Mouse (Mus musculus) G1E (cell line): ENCODE data around the gene Pafah1b1. TPM values are rescaled to one million over a fixed set of nuclear protein-coding genes. Genes with fewer than 3 reads are reported as not detected.

Experiments used
- ATAC-seq: 2 replicates; pipeline ENCODE4 v1.8.0; 2016; ENCODE audit warnings: mild to moderate bottlenecking; ENCODE audit not compliant: insufficient number of reproducible peaks, poor library complexity, low FRiP score, severe bottlenecking; ENCODE audit errors: extremely low read depth
- DNase-seq: peaks from one replicate; pipeline ENCODE4 v3.0.0; 2012; ENCODE audit warnings: low spot score
- H3K27me3 ChIP-seq: 2 replicates; pipeline ENCODE4 v1.6.1; 2012; ENCODE audit warnings: mild to moderate bottlenecking, low read length, inconsistent platforms; ENCODE audit not compliant: insufficient read depth
- H3K36me3 ChIP-seq: replicated peaks from 2 replicates; pipeline ENCODE3; 2012; ENCODE audit warnings: mild to moderate bottlenecking, inconsistent platforms
- H3K4me1 ChIP-seq: 2 replicates; pipeline ENCODE4 v1.6.1; 2012; ENCODE audit warnings: low read depth, low read length, inconsistent platforms, mixed read lengths; ENCODE audit not compliant: insufficient read depth
- H3K4me3 ChIP-seq: 2 replicates; pipeline ENCODE4 v1.5.1; 2012; ENCODE audit warnings: low read depth, mild to moderate bottlenecking, inconsistent platforms, low read length, moderate library complexity, mixed read lengths
- H3K9me3 ChIP-seq: replicated peaks from 2 replicates; pipeline ENCODE4 v1.6.1; 2012; ENCODE audit warnings: inconsistent platforms
- CTCF ChIP-seq: IDR thresholded peaks from 2 replicates; pipeline ENCODE4 v1.5.1; 2012; ENCODE audit warnings: low read depth, low read length, inconsistent platforms, mixed read lengths
- GATA1 ChIP-seq: IDR thresholded peaks from 2 replicates; pipeline ENCODE4 v1.6.1; 2012; ENCODE audit warnings: borderline replicate concordance, low read length, inconsistent platforms, mixed read lengths
- GATA2 ChIP-seq: IDR thresholded peaks from 2 replicates; pipeline ENCODE4 v1.6.1; 2012; ENCODE audit warnings: low read depth, low read length, inconsistent platforms, borderline replicate concordance
- POLR2AphosphoS5 ChIP-seq: IDR thresholded peaks from 2 replicates; pipeline ENCODE4 v1.6.1; 2012; ENCODE audit warnings: low read depth, low read length, inconsistent platforms; ENCODE audit not compliant: insufficient replicate concordance
- TAL1 ChIP-seq: conservative IDR thresholded peaks from 2 replicates; pipeline ENCODE4 v1.6.1; 2012; ENCODE audit warnings: low read depth, low read length, inconsistent platforms, mixed read lengths
- polyA plus RNA-seq: library from polyadenylated mRNA; stranded (reverse); fragments of >175 nt; gene quantifications from 2 replicates; pipeline ENCODE4 v1.2.3, GENCODE M21; 2012
- total RNA-seq, 2 experiments: library from RNA; stranded (forward) in 1 of 2; stranded (reverse) in 1 of 2; fragments of 200-1000 nt in 1 of 2; fragments of >200 nt in 1 of 2; fragmentation: Nextera tagmentation in 1 of 2; gene quantifications; 2 replicates each; pipeline ENCODE4 v1.2.3; 2014 to 2017

Pafah1b1 gene
- total and polyA plus RNA-seq, 3 experiments, result 10.0 to 115 (median 91.5) TPM

GRCm38 (mm10) chr11:74666284-74666652 is 58.2 kb downstream of the Pafah1b1 start:
- peaks cover 99% of the 10 kb centered on the region for H3K36me3 ChIP-seq

GRCm38 (mm10) chr11:74665631-74666283 is 58.7 kb downstream of the Pafah1b1 start:
- ATAC-seq (no peak), DNase-seq (no peak)
- Histone ChIP-seq H3K36me3 (peaks cover 100% of the 10 kb centered on the region), H3K4me1 (peaks cover 18% of the 10 kb centered on the region), H3K9me3 (no peaks in the 10 kb centered on the region), H3K4me3 (no peak overlapping the region), H3K27me3 (no peaks in the 10 kb centered on the region)
- TF ChIP-seq GATA2, result no peak
- no peak for TF ChIP-seq GATA1
- no peak for TF ChIP-seq TAL1
- no peak for TF ChIP-seq POLR2AphosphoS5
- no peak for TF ChIP-seq CTCF

More at GRCm38 (mm10) chr11:74666284-74666652, 58.2 kb downstream of the Pafah1b1 start:
- no peak for TF ChIP-seq GATA1
- TF ChIP-seq CTCF, result no peak
- no peak for TF ChIP-seq GATA2
- no peak for TF ChIP-seq TAL1
- no peak for TF ChIP-seq POLR2AphosphoS5
- H3K9me3 ChIP-seq, result no peaks in the 10 kb centered on the region
- peaks cover 18% of the 10 kb centered on the region for H3K4me1 ChIP-seq
- H3K27me3 ChIP-seq, result no peaks in the 10 kb centered on the region
- DNase-seq (no peak), ATAC-seq (no peak)
- no peak overlapping the region for H3K4me3 ChIP-seq

GRCm38 (mm10) chr11:74664906-74665305 is 59.6 kb downstream of the Pafah1b1 start:
- peaks cover 100% of the 10 kb centered on the region for H3K36me3 ChIP-seq
- TF ChIP-seq GATA2, result no peak
- no peak for TF ChIP-seq CTCF
- TF ChIP-seq TAL1, result no peak
- TF ChIP-seq GATA1, result no peak
- no peak for TF ChIP-seq POLR2AphosphoS5

GRCm38 (mm10) chr11:74664279-74664678 is 60.2 kb downstream of the Pafah1b1 start:
- TF ChIP-seq POLR2AphosphoS5 (no peak), GATA1 (no peak), GATA2 (no peak), CTCF (no peak), TAL1 (no peak)
- Histone ChIP-seq H3K4me1 (peaks cover 13% of the 10 kb centered on the region), H3K9me3 (no peaks in the 10 kb centered on the region), H3K27me3 (no peaks in the 10 kb centered on the region), H3K36me3 (peaks cover 100% of the 10 kb centered on the region), H3K4me3 (no peak overlapping the region)
- no peak for ATAC-seq
- DNase-seq, result no peak

More at GRCm38 (mm10) chr11:74664906-74665305, 59.6 kb downstream of the Pafah1b1 start:
- ATAC-seq, result no peak
- no peaks in the 10 kb centered on the region for H3K9me3 ChIP-seq
- no peak overlapping the region for H3K4me3 ChIP-seq
- no peaks in the 10 kb centered on the region for H3K27me3 ChIP-seq
- H3K4me1 ChIP-seq, result peaks cover 13% of the 10 kb centered on the region
- DNase-seq, result no peak

- peaks cover 6% of the 10 kb centered on the region for H3K9me3 ChIP-seq
- no peaks in the 10 kb centered on the region for H3K27me3 ChIP-seq
- ATAC-seq (no peak), DNase-seq (no peak)
- no peak overlapping the region for H3K4me3 ChIP-seq
- peaks cover 100% of the 10 kb centered on the region for H3K36me3 ChIP-seq
- TF ChIP-seq CTCF (no peak), POLR2AphosphoS5 (no peak), GATA1 (no peak), GATA2 (no peak), TAL1 (no peak)
- peaks cover 13% of the 10 kb centered on the region for H3K4me1 ChIP-seq
Observed at GRCm38 (mm10) chr11:74662221-74662620, 62.2 kb downstream of the Pafah1b1 start.

- DNase-seq, result no peak
- H3K4me3 ChIP-seq, result no peak overlapping the region
- H3K4me1 ChIP-seq, result peaks cover 13% of the 10 kb centered on the region
- peaks cover 9% of the 10 kb centered on the region for H3K9me3 ChIP-seq
- TF ChIP-seq CTCF, result no peak
- no peak for TF ChIP-seq GATA2
- TF ChIP-seq GATA1, result no peak
- no peak for TF ChIP-seq TAL1
- TF ChIP-seq POLR2AphosphoS5, result no peak
- no peak for ATAC-seq
- H3K36me3 ChIP-seq, result peaks cover 100% of the 10 kb centered on the region
- H3K27me3 ChIP-seq, result no peaks in the 10 kb centered on the region
Observed at GRCm38 (mm10) chr11:74661641-74662040, 62.8 kb downstream of the Pafah1b1 start.
